Mouse (Mus musculus) liver, embryonic 16.5 days (tissue): ENCODE results near the gene Lysmd2. TPM values are rescaled to one million over a fixed set of nuclear protein-coding genes. Genes with fewer than 3 reads are reported as not detected.
A peak's percentile ranks its signal among the peaks of the same experiment; 100 is the strongest.

Experiments used
- ATAC-seq: fragments of 200-750 bp; cut with Nextera tagmentation; 2 replicates; pipeline ENCODE4 v1.8.0; 2017; ENCODE audit warnings: low read depth, mild to moderate bottlenecking, moderate number of reproducible peaks, moderate library complexity
- H3K27ac ChIP-seq: fragments of 300-500 bp; sonication (generic); 2 replicates; pipeline ENCODE4 v1.5.1; 2014; ENCODE audit warnings: mild to moderate bottlenecking, low read length
- H3K27me3 ChIP-seq: fragments of 300-500 bp; sonication (generic); 2 replicates; pipeline ENCODE4 v1.6.1; 2014; ENCODE audit warnings: low read depth, low read length, mixed read lengths; ENCODE audit not compliant: control insufficient read depth, insufficient read depth
- H3K36me3 ChIP-seq: fragments of 300-500 bp; sonication (generic); 2 replicates; pipeline ENCODE4 v1.6.1; 2014; ENCODE audit warnings: mild to moderate bottlenecking; ENCODE audit not compliant: control insufficient read depth, insufficient read depth
- H3K4me1 ChIP-seq: fragments of 300-500 bp; sonication (generic); 2 replicates; pipeline ENCODE4 v1.6.1; 2014; ENCODE audit warnings: low read depth, low read length, mixed read lengths; ENCODE audit not compliant: control insufficient read depth
- H3K4me2 ChIP-seq: fragments of 300-500 bp; sonication (generic); 2 replicates; pipeline ENCODE4 v1.6.1; 2014; ENCODE audit warnings: low read depth, low read length, mixed read lengths
- H3K4me3 ChIP-seq: fragments of 300-500 bp; sonication (generic); 2 replicates; pipeline ENCODE4 v1.5.1; 2014; ENCODE audit warnings: low read depth, mild to moderate bottlenecking, low read length
- H3K9ac ChIP-seq: fragments of 300-500 bp; sonication (generic); 2 replicates; pipeline ENCODE4 v1.6.1; 2014; ENCODE audit warnings: low read depth, low read length
- H3K9me3 ChIP-seq: fragments of 300-500 bp; sonication (generic); replicated peaks from 2 replicates; pipeline ENCODE4 v1.6.1; 2016; ENCODE audit warnings: low read length; ENCODE audit not compliant: control insufficient read depth
- WGBS: fragments of 180-500 bp; shearing (Covaris S2); extraction: QIAGEN DNeasy Blood & Tissue Kit; methylation state at CpG from one replicate; pipeline ENCODE4 v1.1.7; 2014; ENCODE audit not compliant: insufficient replicate concordance; 5-methylcytosine and 5-hydroxymethylcytosine counted together
- polyA plus RNA-seq: library from polyadenylated mRNA; unstranded; fragments of >200 nt; fragmentation: Nextera tagmentation; extraction: Ambion mirVana; gene quantifications from 2 replicates; pipeline ENCODE4 v1.2.1, GENCODE M21; 2015

Lysmd2 gene
- polyA plus RNA-seq, 1 experiment from 2014 or later: 2.8 TPM

DNA sequence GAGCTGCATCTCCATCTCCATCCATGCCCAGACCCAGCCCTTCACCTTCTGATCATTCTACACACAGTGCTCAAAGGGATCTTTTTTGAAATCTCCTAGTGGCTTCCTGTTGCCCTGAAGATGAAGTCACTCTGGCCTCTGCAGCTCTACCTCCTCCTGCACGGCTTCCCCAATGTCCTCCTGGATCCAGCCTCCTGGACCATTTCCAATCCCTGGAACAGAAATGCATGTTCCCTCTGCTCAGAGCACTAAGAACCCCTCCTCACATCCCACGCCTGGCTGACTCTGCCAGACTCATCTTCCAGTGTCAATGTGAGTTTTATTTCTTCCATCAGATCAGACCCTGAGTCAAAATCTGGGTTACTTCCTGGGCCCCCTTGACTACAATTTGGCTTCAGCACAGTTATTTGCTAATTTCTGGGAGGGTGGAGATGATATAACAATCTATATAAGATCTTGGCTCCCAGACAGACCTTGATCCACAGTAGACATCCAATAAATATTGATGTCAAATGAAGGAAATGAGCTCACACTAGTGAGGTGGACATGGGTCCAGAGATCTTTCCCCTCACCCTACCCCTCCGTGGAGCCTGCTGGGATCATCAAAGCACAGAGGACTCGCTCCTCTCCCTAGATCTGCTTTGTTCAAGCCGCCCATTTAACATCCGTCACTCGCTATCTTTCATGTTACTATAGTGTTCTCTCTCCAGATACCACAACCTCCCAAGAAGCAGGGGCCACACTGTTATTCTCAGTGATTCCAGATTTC lies 25.2 kb upstream of the Lysmd2 start:
- no peak overlapping the region for H3K27ac ChIP-seq
- no peak overlapping the region for H3K4me2 ChIP-seq
- H3K36me3 ChIP-seq: no peaks in the 10 kb centered on the region
- no peak overlapping the region for H3K9ac ChIP-seq
- no peaks in the 10 kb centered on the region for H3K4me1 ChIP-seq
- WGBS: 49% methylated on average over 7 of the region's 7 CpGs
- H3K27me3 ChIP-seq: no peaks in the 10 kb centered on the region; the same call in 1 of the 2 replicates
- no peaks in the 10 kb centered on the region for H3K9me3 ChIP-seq
- H3K4me3 ChIP-seq: no peak overlapping the region
- ATAC-seq: no peak

DNA sequence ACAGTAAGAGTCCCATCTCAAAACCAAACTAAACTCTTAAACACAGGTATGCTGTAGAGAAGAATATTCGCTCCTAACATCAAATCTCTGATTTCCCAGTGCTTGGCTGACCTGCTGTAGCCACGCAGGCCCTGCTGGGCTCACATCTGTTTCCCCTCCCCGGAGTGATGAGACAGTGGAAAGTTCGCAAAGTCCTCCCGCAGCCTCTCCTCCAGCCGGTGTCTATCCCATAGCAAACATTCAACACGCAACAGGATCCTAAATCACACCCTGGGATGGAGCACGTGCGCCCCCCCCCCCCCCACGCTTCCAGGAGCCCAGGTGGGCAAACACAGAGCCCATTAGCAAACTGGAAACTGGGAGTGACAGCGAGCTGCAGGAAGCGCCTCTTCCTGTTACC lies 24.0 kb upstream of the Lysmd2 start:
- H3K9me3 ChIP-seq: no peaks in the 10 kb centered on the region
- H3K36me3 ChIP-seq: no peaks in the 10 kb centered on the region
- H3K4me1 ChIP-seq: no peaks in the 10 kb centered on the region
- H3K4me3 ChIP-seq: no peak overlapping the region
- no peak overlapping the region for H3K4me2 ChIP-seq
- WGBS: 17% methylated on average over 12 of the region's 12 CpGs
- no peak overlapping the region for H3K27ac ChIP-seq
- no peaks in the 10 kb centered on the region; the same call in 1 of the 2 replicates for H3K27me3 ChIP-seq
- no peak overlapping the region for H3K9ac ChIP-seq
- no peak for ATAC-seq

DNA sequence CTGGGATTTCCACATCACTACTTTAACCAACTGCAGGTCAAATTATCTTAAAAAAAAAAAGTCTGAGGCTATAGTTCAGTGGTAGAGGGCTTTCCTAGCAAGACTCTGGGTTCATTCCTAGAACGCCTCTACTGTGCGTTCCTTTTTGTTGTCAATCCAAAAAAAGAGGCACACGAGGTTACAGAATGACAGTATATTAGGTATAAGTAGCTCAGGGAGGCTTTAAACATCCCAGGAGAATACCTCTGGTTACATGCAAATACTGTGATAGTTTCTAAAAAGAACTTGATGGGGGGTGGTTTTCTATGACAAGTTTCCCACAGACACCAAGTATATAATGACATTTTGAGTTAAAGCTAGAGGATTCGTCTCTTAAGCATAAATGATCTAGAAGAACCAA lies 18.0 kb upstream of the Lysmd2 start:
- Histone ChIP-seq H3K27ac (no peak overlapping the region), H3K36me3 (no peaks in the 10 kb centered on the region), H3K9ac (no peak overlapping the region), H3K4me3 (no peak overlapping the region), H3K9me3 (no peaks in the 10 kb centered on the region), H3K4me1 (no peaks in the 10 kb centered on the region), H3K4me2 (no peak overlapping the region), H3K27me3 (peaks cover 30% of the 10 kb centered on the region)
- 57% methylated on average over 4 of the region's 4 CpGs for WGBS
- ATAC-seq: no peak

DNA sequence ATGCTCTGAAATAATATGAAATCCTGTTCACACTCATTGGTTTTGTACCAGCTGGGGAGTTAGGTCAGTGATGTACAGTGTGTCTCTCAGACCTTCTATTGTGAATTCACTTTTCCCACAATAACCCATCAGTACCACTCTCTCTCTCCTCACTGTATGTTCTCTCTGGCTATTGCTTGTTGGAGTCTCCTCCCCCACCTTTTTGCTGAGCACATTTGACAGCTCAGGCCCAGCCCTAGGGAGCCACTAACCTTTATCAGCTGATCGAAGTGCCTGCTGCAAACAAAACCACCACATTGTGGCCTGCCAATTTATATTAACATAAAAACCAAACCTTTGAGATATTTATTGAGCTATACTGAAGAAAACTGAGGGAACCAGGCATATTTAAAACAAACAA lies 16.0 kb upstream of the Lysmd2 start:
- H3K27me3 ChIP-seq: peaks cover 30% of the 10 kb centered on the region
- WGBS: 26% methylated on average over 1 of the region's 1 CpGs
- H3K9me3 ChIP-seq: no peaks in the 10 kb centered on the region
- H3K36me3 ChIP-seq: no peaks in the 10 kb centered on the region
- no peak overlapping the region for H3K4me3 ChIP-seq
- no peak overlapping the region for H3K27ac ChIP-seq
- H3K4me1 ChIP-seq: no peaks in the 10 kb centered on the region
- no peak overlapping the region for H3K9ac ChIP-seq
- no peak overlapping the region for H3K4me2 ChIP-seq
- ATAC-seq: no peak

DNA sequence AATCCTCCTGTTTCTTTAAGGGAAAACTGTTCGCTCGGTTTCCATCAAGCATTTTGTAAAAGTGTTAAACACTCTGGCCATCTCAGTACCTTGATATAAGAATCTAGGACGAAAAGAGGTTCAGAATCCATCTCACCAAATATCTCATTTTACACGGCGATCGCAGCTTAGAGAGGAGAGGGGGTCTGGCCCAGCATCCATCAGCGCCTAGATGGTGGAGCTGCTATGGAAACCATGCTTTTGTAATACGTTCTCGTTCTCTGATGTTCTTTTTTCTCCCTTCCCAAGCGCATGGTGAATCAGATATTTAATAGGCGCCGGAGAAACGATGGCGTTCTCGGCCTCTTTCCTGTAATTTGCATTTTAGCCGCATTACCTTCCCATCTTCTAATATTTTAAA lies 15.6 kb upstream of the Lysmd2 start:
- H3K4me1 ChIP-seq: no peaks in the 10 kb centered on the region
- H3K9ac ChIP-seq: no peak overlapping the region
- H3K4me2 ChIP-seq: no peak overlapping the region
- H3K4me3 ChIP-seq: no peak overlapping the region
- H3K27me3 ChIP-seq: peaks cover 30% of the 10 kb centered on the region
- no peaks in the 10 kb centered on the region for H3K9me3 ChIP-seq
- H3K27ac ChIP-seq: no peak overlapping the region
- no peaks in the 10 kb centered on the region for H3K36me3 ChIP-seq
- 34% methylated on average over 16 of the region's 16 CpGs for WGBS
- ATAC-seq: no peak

DNA sequence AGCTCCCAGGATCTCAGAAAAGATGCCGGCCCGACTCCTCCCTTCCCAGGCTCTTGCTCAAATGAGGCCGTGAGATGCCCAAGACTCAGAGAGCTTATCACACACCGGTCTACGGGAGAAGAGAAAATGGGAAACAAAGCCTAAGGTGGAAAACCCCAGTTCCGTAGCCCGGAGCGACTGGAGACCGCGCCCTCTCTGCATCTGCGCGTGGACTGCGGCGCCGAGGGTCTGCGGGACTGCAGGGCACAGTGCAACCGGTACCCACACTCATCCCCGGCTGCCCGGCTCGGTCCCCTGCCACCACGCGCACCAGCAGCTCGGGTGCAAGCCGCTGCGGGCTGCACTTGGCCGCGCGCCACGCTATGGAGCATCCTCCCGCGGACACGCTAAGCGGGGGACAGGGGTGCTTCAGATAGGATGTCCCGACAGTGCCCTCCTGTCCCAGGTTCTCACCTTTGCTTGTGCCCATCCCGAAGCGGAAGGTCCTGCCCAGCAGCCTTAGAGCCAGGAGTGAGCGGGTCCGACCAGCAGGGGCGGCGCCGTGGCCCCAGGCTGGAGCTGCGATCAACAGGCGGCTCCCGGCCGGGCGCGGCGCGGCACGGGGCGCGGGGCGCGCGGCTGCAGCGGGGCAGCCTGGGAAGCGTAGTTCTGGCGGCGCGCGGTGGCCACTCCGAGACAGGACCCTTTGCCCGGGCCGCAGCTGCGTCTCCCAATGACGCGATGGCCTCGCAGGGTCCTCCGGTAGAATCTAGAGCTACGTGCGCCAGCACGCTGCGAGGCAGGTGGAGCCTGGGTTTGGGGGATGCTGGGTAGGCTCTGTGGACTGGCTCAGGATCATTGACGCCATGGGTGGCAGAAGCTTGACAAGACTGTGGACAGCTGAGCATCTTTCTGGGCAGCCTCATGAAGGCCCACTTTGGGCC lies 14.7 kb upstream of the Lysmd2 start, which contains the start of gene Tmod2:
TSS of gene Tmod2 (minus strand) at position 755 of the 923 bp plus-strand sequence.
- Histone ChIP-seq H3K27ac (no peak within 1 kb of the TSS), H3K4me3 (peak within 1 kb of the TSS; percentile 49), H3K4me2 (peak within 1 kb of the TSS; percentile 56), H3K36me3 (no peaks in the 10 kb centered on the region), H3K4me1 (no peaks in the 10 kb centered on the region), H3K9me3 (no peaks in the 10 kb centered on the region), H3K9ac (no peak within 1 kb of the TSS), H3K27me3 (peaks cover 30% of the 10 kb centered on the region)
- ATAC-seq: 0 out of 2 replicates have a peak, but pooled peaks have one; percentile 11
- WGBS: 1% methylated on average over 74 of the region's 74 CpGs

DNA sequence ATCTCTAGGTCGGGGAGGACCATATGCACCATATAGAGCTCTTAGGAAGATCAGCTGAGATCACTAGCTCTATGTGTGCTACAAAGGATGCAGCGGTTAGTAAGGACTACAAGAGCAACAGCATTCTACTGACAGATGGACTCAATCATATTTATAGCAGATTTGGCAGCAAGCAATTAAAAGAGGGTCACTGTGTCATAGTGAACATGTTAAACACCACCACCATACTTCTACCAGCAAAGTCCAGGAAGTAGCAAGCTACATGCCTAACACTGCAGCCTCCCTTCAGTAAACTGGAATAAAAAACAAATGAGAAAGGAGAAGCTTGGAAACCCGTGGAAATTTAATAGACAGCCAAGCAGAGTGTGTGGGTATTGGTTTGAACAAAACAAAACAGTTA lies 9.0 kb upstream of the Lysmd2 start:
- no peak overlapping the region for H3K9ac ChIP-seq
- no peaks in the 10 kb centered on the region for H3K9me3 ChIP-seq
- 42% methylated on average over 3 of the region's 3 CpGs for WGBS
- no peak overlapping the region for H3K4me3 ChIP-seq
- H3K4me2 ChIP-seq: no peak overlapping the region
- ATAC-seq: no peak
- no peaks in the 10 kb centered on the region for H3K36me3 ChIP-seq
- H3K27ac ChIP-seq: no peak overlapping the region
- H3K4me1 ChIP-seq: no peaks in the 10 kb centered on the region
- H3K27me3 ChIP-seq: peaks cover 7% of the 10 kb centered on the region

DNA sequence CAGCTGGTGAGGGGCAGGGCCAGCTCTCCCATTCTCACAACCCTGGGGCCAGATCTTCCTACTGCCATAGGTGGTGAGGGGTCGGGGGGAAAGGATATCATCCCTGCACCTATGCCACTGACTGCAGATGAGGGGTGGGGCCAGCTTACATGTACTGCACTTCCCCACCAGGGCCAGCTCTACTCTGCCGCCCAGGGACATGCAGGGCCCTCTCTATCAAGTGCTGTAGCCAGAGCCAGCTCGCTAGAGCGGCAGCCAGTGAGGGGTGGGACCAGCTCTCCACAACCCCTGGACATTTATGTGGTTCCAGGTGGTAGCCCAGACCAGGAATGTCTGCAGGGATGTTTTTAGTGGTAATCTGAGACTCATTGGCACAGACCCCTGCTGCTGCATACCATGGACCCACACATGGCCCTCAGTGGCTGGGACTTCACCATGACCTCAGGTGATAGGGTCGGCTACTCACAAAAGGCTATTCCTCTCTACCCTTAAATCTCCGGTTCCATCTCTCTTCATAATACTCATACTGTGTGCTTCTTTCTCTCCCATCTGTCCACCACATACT lies 6.6 kb upstream of the Lysmd2 start:
- no peaks in the 10 kb centered on the region for H3K36me3 ChIP-seq
- H3K27ac ChIP-seq: no peak overlapping the region
- H3K27me3 ChIP-seq: peaks cover 1% of the 10 kb centered on the region; the same call in 1 of the 2 replicates
- ATAC-seq: no peak
- no peak overlapping the region for H3K4me3 ChIP-seq
- H3K9ac ChIP-seq: no peak overlapping the region
- H3K9me3 ChIP-seq: no peaks in the 10 kb centered on the region
- WGBS: 62% methylated on average over 6 of the region's 6 CpGs
- H3K4me1 ChIP-seq: no peaks in the 10 kb centered on the region
- no peak overlapping the region for H3K4me2 ChIP-seq
